Mouse (Mus musculus) cerebellum, adult 2 months (tissue): ENCODE data around the gene Serf2.
"Not testable (repeated sequence)": the region's sequence is repeated elsewhere in the genome, so short reads cannot be mapped to it uniquely, and the experiment has no call there.

Experiments
- CTCF ChIP-seq: fragments of 200-500 bp; IDR thresholded peaks from 2 replicates; pipeline ENCODE4 v1.5.1; 2011; ENCODE audit warnings: low read depth, mild to moderate bottlenecking, control low read depth, low read length, moderate library complexity, borderline replicate concordance; ENCODE audit not compliant: insufficient read depth
- POLR2A ChIP-seq: fragments of 200-500 bp; IDR thresholded peaks from 2 replicates; pipeline ENCODE4 v1.6.1; 2011; ENCODE audit warnings: low read length, control low read depth, borderline replicate concordance; ENCODE audit not compliant: insufficient read depth

DNA sequence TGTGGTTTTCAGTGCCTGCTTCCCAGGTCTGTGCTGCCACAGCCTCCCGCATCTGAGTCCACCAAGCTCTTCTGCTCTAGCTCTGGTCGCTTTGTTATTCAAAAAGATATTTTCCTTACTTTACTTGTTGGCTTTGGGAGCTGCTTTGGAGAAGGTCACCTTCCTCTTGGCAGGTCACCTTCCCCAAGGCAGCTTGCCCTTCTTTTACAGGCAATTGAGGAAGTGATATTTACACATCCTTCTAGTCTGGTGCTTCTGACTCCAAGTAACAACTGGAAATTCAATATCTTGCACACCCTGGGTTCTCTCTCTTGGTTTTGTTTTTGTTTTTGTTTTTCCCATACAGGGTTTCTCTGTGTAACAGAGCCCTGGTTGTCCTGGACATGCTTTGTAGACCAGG is 35.4 kb downstream of the Serf2 start:
- not testable (repeated sequence) for TF ChIP-seq CTCF, POLR2A
